Mouse (Mus musculus) spleen, postnatal 10 days (tissue): ENCODE results near the gene Tmx2.
"Not testable (repeated sequence)": the region's sequence is repeated elsewhere in the genome, so short reads cannot be mapped to it uniquely, and the experiment has no call there.

Source experiments
- DNase-seq, 2 experiments: peaks; one replicate each; pipeline ENCODE4 v3.0.0; 2021 to 2022; ENCODE audit warnings: low spot score in 2 of 2

Gene Tmx2

GRCm38 (mm10) chr2:84679016-84679415 lies at the start of gene Tmx2:
Gene Tmx2 (minus strand): TSS chr2:84679140.
- DNase-seq, result peak in 1 of 2 experiments; percentile 40

- not testable (repeated sequence) for DNase-seq
These were observed 49.3 kb upstream of the Tmx2 start for GRCm38 (mm10) chr2:84728191-84728590.

GRCm38 (mm10) chr2:84727172-84727858 lies 48.4 kb upstream of the Tmx2 start, which contains the start of gene Clp1:
Gene Clp1 (minus strand): TSS chr2:84727350.
- peak; percentile 92 to 98 for DNase-seq

- DNase-seq, result no peak
These were observed 47.8 kb upstream of the Tmx2 start for GRCm38 (mm10) chr2:84726716-84727115.

- DNase-seq, result no peak
These were observed 46.8 kb upstream of the Tmx2 start for GRCm38 (mm10) chr2:84725770-84726169.

GRCm38 (mm10) chr2:84723856-84724255 lies 44.9 kb upstream of the Tmx2 start:
- no peak for DNase-seq

- DNase-seq, result no peak
These were observed 42.2 kb upstream of the Tmx2 start for GRCm38 (mm10) chr2:84721182-84721581.

- no peak for DNase-seq
These were observed 41.8 kb upstream of the Tmx2 start for GRCm38 (mm10) chr2:84720718-84721117.

GRCm38 (mm10) chr2:84717357-84717756 lies 38.4 kb upstream of the Tmx2 start:
- DNase-seq, result no peak

- peak in 1 of 2 experiments; percentile 34 for DNase-seq
These were observed 37.7 kb upstream of the Tmx2 start for GRCm38 (mm10) chr2:84716423-84717355.

GRCm38 (mm10) chr2:84715562-84716361 lies 36.8 kb upstream of the Tmx2 start:
- DNase-seq, result peak; percentile 82 to 83

GRCm38 (mm10) chr2:84714811-84715561 lies 36.0 kb upstream of the Tmx2 start, which contains the start of gene Zdhhc5:
Gene Zdhhc5 (minus strand): TSS chr2:84715180.
- peak; percentile 95 to 99 for DNase-seq

GRCm38 (mm10) chr2:84714422-84714810 lies 35.5 kb upstream of the Tmx2 start:
- DNase-seq, result no peak

GRCm38 (mm10) chr2:84711898-84712297 lies 33.0 kb upstream of the Tmx2 start:
- DNase-seq, result no peak

- DNase-seq, result no peak
These were observed 28.6 kb upstream of the Tmx2 start for GRCm38 (mm10) chr2:84707523-84707922.

- DNase-seq, result no peak
These were observed 26.4 kb upstream of the Tmx2 start for GRCm38 (mm10) chr2:84705295-84705694.

- no peak for DNase-seq
These were observed 25.4 kb upstream of the Tmx2 start for GRCm38 (mm10) chr2:84704329-84704728.

- no peak for DNase-seq
These were observed 24.6 kb upstream of the Tmx2 start for GRCm38 (mm10) chr2:84703497-84703896.

- no peak for DNase-seq
These were observed 16.2 kb upstream of the Tmx2 start for GRCm38 (mm10) chr2:84695007-84695695.

GRCm38 (mm10) chr2:84690050-84690449 lies 11.1 kb upstream of the Tmx2 start:
- no peak for DNase-seq
